Mouse (Mus musculus) right cerebral cortex, postnatal 14 days (tissue): Measurements from ENCODE around the gene Sec14l1.
A peak's percentile ranks its signal among the peaks of the same experiment; 100 is the strongest.

Source experiments
- DNase-seq: peaks from one replicate; pipeline ENCODE4 v3.0.0; 2022

Gene Sec14l1

GRCm38 (mm10) chr11:117158343-117158742, 43.4 kb downstream of the Sec14l1 start:
- peak; percentile 63 for DNase-seq

- DNase-seq = no peak
Observed at GRCm38 (mm10) chr11:117159257-117159945, 44.4 kb downstream of the Sec14l1 start.

- DNase-seq = no peak
Observed at GRCm38 (mm10) chr11:117159946-117160307, 45.0 kb downstream of the Sec14l1 start.

GRCm38 (mm10) chr11:117160791-117161190, 45.8 kb downstream of the Sec14l1 start:
- DNase-seq = no peak

GRCm38 (mm10) chr11:117161574-117161973, 46.6 kb downstream of the Sec14l1 start:
- DNase-seq = no peak

- DNase-seq = no peak
Observed at GRCm38 (mm10) chr11:117163098-117163497, 48.1 kb downstream of the Sec14l1 start.

GRCm38 (mm10) chr11:117163771-117164170, 48.8 kb downstream of the Sec14l1 start:
- no peak for DNase-seq

- peak; percentile 73 for DNase-seq
Observed at GRCm38 (mm10) chr11:117168278-117169087, 53.5 kb downstream of the Sec14l1 start.

GRCm38 (mm10) chr11:117169088-117169635, 54.2 kb downstream of the Sec14l1 start:
- DNase-seq = peak; percentile 22

- peak; percentile 25 for DNase-seq
Observed at GRCm38 (mm10) chr11:117169801-117170565, 55.0 kb downstream of the Sec14l1 start.

- DNase-seq = no peak
Observed at GRCm38 (mm10) chr11:117174098-117174892, 59.3 kb downstream of the Sec14l1 start.

GRCm38 (mm10) chr11:117174924-117175323, 60.0 kb downstream of the Sec14l1 start:
- DNase-seq = no peak

- DNase-seq = no peak
Observed at GRCm38 (mm10) chr11:117175472-117175871, 60.5 kb downstream of the Sec14l1 start.

GRCm38 (mm10) chr11:117176304-117176703, 61.3 kb downstream of the Sec14l1 start:
- DNase-seq = peak; percentile 52

- no peak for DNase-seq
Observed at GRCm38 (mm10) chr11:117176900-117177299, 61.9 kb downstream of the Sec14l1 start.

- DNase-seq = peak; percentile 94
Observed at GRCm38 (mm10) chr11:117177303-117177979, 62.5 kb downstream of the Sec14l1 start.

- DNase-seq = no peak
Observed at GRCm38 (mm10) chr11:117179902-117180301, 64.9 kb downstream of the Sec14l1 start.

- no peak for DNase-seq
Observed at GRCm38 (mm10) chr11:117182808-117183207, 67.8 kb downstream of the Sec14l1 start.

GRCm38 (mm10) chr11:117183299-117183698, 68.3 kb downstream of the Sec14l1 start:
- no peak for DNase-seq

- DNase-seq = no peak
Observed at GRCm38 (mm10) chr11:117183841-117184240, 68.9 kb downstream of the Sec14l1 start.

GRCm38 (mm10) chr11:117185076-117185933, 70.3 kb downstream of the Sec14l1 start:
- DNase-seq = no peak
